Mouse (Mus musculus): ENCODE results near the gene Fam208b. TPM values are rescaled to one million over a fixed set of nuclear protein-coding genes. Genes with fewer than 3 reads are reported as not detected.

The Fam208b gene
- polyA plus RNA-seq, 1 experiment from 2014 or later = 19.5 TPM

GRCm38 (mm10) chr13:3633895-3634811, 23.2 kb upstream of the Fam208b start, which contains the start of gene Asb13:
Asb13 (plus strand) TSS chr13:3634032.
- Histone ChIP-seq H3K9me3 (replicated peaks) (no peaks in the 10 kb centered on the region), H3K9ac (peak within 1 kb of the TSS; percentile 79), H3K4me2 (peak within 1 kb of the TSS; percentile 79), H3K36me3 (ENCODE audit: poor library complexity, severe bottlenecking) (no peaks in the 10 kb centered on the region), H3K4me1 (no peaks in the 10 kb centered on the region), H3K27ac (no peak within 1 kb of the TSS), H3K4me3 (peak within 1 kb of the TSS; percentile 71), H3K27me3 (no peaks in the 10 kb centered on the region)
- WGBS = under 1% methylated on average over 47 of the region's 47 CpGs
- peak; percentile 95 for ATAC-seq

GRCm38 (mm10) chr13:3633131-3633530, 22.2 kb upstream of the Fam208b start:
- H3K27ac ChIP-seq = no peak overlapping the region
- no peak overlapping the region for H3K9ac ChIP-seq
- H3K4me3 ChIP-seq = no peak overlapping the region
- H3K27me3 ChIP-seq = no peaks in the 10 kb centered on the region
- H3K36me3 ChIP-seq (ENCODE audit: poor library complexity, severe bottlenecking) = no peaks in the 10 kb centered on the region
- H3K4me1 ChIP-seq = no peaks in the 10 kb centered on the region
- H3K9me3 ChIP-seq (replicated peaks) = no peaks in the 10 kb centered on the region
- ATAC-seq = no peak
- H3K4me2 ChIP-seq = peak overlapping the region; percentile 79; the same call in 1 of the 2 replicates
- WGBS = 44% methylated on average over 6 of the region's 6 CpGs

- Histone ChIP-seq H3K36me3 (ENCODE audit: poor library complexity, severe bottlenecking) (no peaks in the 10 kb centered on the region), H3K4me2 (no peak overlapping the region), H3K9me3 (replicated peaks) (no peaks in the 10 kb centered on the region), H3K9ac (no peak overlapping the region), H3K27ac (no peak overlapping the region), H3K4me1 (no peaks in the 10 kb centered on the region), H3K27me3 (no peaks in the 10 kb centered on the region), H3K4me3 (no peak overlapping the region)
- WGBS = 89% methylated on average over 9 of the region's 9 CpGs
- ATAC-seq = no peak
Measured at GRCm38 (mm10) chr13:3632551-3632950, 21.6 kb upstream of the Fam208b start.

GRCm38 (mm10) chr13:3628102-3628501, 17.2 kb upstream of the Fam208b start:
- H3K4me2 ChIP-seq = no peak overlapping the region
- no peaks in the 10 kb centered on the region for H3K4me1 ChIP-seq
- 42% methylated on average over 3 of the region's 3 CpGs for WGBS
- no peaks in the 10 kb centered on the region for H3K9me3 ChIP-seq (replicated peaks)
- ATAC-seq = no peak
- no peak overlapping the region for H3K4me3 ChIP-seq
- no peak overlapping the region for H3K27ac ChIP-seq
- no peak overlapping the region for H3K9ac ChIP-seq
- H3K27me3 ChIP-seq = no peaks in the 10 kb centered on the region
- no peaks in the 10 kb centered on the region for H3K36me3 ChIP-seq (ENCODE audit: poor library complexity, severe bottlenecking)

- Histone ChIP-seq H3K9ac (no peak overlapping the region), H3K4me2 (no peak overlapping the region), H3K27me3 (no peaks in the 10 kb centered on the region), H3K9me3 (replicated peaks) (no peaks in the 10 kb centered on the region), H3K36me3 (ENCODE audit: poor library complexity, severe bottlenecking) (no peaks in the 10 kb centered on the region), H3K27ac (no peak overlapping the region), H3K4me3 (no peak overlapping the region), H3K4me1 (no peaks in the 10 kb centered on the region)
- no peak for ATAC-seq
- 65% methylated on average over 3 of the region's 3 CpGs for WGBS
Measured at GRCm38 (mm10) chr13:3627139-3627538, 16.2 kb upstream of the Fam208b start.

GRCm38 (mm10) chr13:3610118-3610794, 652 bp downstream of the Fam208b start:
- H3K4me3 ChIP-seq = peak overlapping the region; percentile 93
- H3K4me1 ChIP-seq = peaks cover 6% of the 10 kb centered on the region; the same call in 1 of the 2 replicates
- peak overlapping the region; percentile 88 for H3K9ac ChIP-seq
- peaks cover 3% of the 10 kb centered on the region; the same call in 1 of the 2 replicates for H3K27me3 ChIP-seq
- peak; percentile 12 for ATAC-seq
- H3K4me2 ChIP-seq = peak overlapping the region; percentile 67
- WGBS = under 1% methylated on average over 47 of the region's 50 CpGs
- no peaks in the 10 kb centered on the region; the same call in 1 of the 2 replicates for H3K9me3 ChIP-seq (replicated peaks)
- H3K27ac ChIP-seq = peak overlapping the region; percentile 92
- H3K36me3 ChIP-seq (ENCODE audit: poor library complexity, severe bottlenecking) = no peaks in the 10 kb centered on the region

- Histone ChIP-seq H3K9me3 (replicated peaks) (no peaks in the 10 kb centered on the region; the same call in 1 of the 2 replicates), H3K4me2 (peak overlapping the region; percentile 67), H3K9ac (peak overlapping the region; percentile 88), H3K36me3 (ENCODE audit: poor library complexity, severe bottlenecking) (no peaks in the 10 kb centered on the region), H3K27me3 (peaks cover 3% of the 10 kb centered on the region; the same call in 1 of the 2 replicates), H3K27ac (no peak overlapping the region; the same call in 1 of the 2 replicates), H3K4me3 (peak overlapping the region; percentile 93), H3K4me1 (peaks cover 6% of the 10 kb centered on the region; the same call in 1 of the 2 replicates)
- no peak for ATAC-seq
- 24% methylated on average over 8 of the region's 8 CpGs for WGBS
Measured at GRCm38 (mm10) chr13:3609780-3610117, 1.2 kb downstream of the Fam208b start.

- Histone ChIP-seq H3K9ac (no peak overlapping the region), H3K27me3 (no peaks in the 10 kb centered on the region), H3K4me2 (no peak overlapping the region), H3K36me3 (ENCODE audit: poor library complexity, severe bottlenecking) (peaks cover 47% of the 10 kb centered on the region), H3K9me3 (replicated peaks) (no peaks in the 10 kb centered on the region), H3K4me3 (no peak overlapping the region), H3K4me1 (no peaks in the 10 kb centered on the region), H3K27ac (no peak overlapping the region)
- no peak for ATAC-seq
- 94% methylated on average over 6 of the region's 6 CpGs for WGBS
Measured at GRCm38 (mm10) chr13:3596232-3596631, 14.7 kb downstream of the Fam208b start.

GRCm38 (mm10) chr13:3594311-3594710, 16.6 kb downstream of the Fam208b start:
- peaks cover 56% of the 10 kb centered on the region for H3K36me3 ChIP-seq (ENCODE audit: poor library complexity, severe bottlenecking)
- no peaks in the 10 kb centered on the region for H3K27me3 ChIP-seq
- no peak overlapping the region for H3K4me2 ChIP-seq
- no peak overlapping the region for H3K27ac ChIP-seq
- no peak for ATAC-seq
- WGBS = 82% methylated on average over 1 of the region's 1 CpGs
- H3K9me3 ChIP-seq (replicated peaks) = no peaks in the 10 kb centered on the region
- H3K4me1 ChIP-seq = no peaks in the 10 kb centered on the region
- H3K4me3 ChIP-seq = no peak overlapping the region
- H3K9ac ChIP-seq = no peak overlapping the region

- no peaks in the 10 kb centered on the region for H3K9me3 ChIP-seq (replicated peaks)
- WGBS = 93% methylated on average over 3 of the region's 3 CpGs
- H3K4me2 ChIP-seq = no peak overlapping the region
- peaks cover 60% of the 10 kb centered on the region for H3K36me3 ChIP-seq (ENCODE audit: poor library complexity, severe bottlenecking)
- H3K4me1 ChIP-seq = no peaks in the 10 kb centered on the region
- H3K4me3 ChIP-seq = no peak overlapping the region
- no peak for ATAC-seq
- H3K27ac ChIP-seq = no peak overlapping the region
- no peak overlapping the region for H3K9ac ChIP-seq
- no peaks in the 10 kb centered on the region for H3K27me3 ChIP-seq
Measured at GRCm38 (mm10) chr13:3590789-3591188, 20.1 kb downstream of the Fam208b start.

- H3K4me2 ChIP-seq = no peak overlapping the region
- no peak overlapping the region for H3K27ac ChIP-seq
- no peaks in the 10 kb centered on the region for H3K4me1 ChIP-seq
- no peak overlapping the region for H3K9ac ChIP-seq
- ATAC-seq = no peak
- H3K4me3 ChIP-seq = no peak overlapping the region
- no peaks in the 10 kb centered on the region for H3K9me3 ChIP-seq (replicated peaks)
- no peaks in the 10 kb centered on the region for H3K27me3 ChIP-seq
- H3K36me3 ChIP-seq (ENCODE audit: poor library complexity, severe bottlenecking) = peaks cover 70% of the 10 kb centered on the region
- 86% methylated on average over 2 of the region's 2 CpGs for WGBS
Measured at GRCm38 (mm10) chr13:3563953-3564352, 47.0 kb downstream of the Fam208b start.

- Histone ChIP-seq H3K27ac (no peak overlapping the region), H3K9me3 (replicated peaks) (no peaks in the 10 kb centered on the region), H3K4me2 (no peak overlapping the region), H3K36me3 (ENCODE audit: poor library complexity, severe bottlenecking) (peaks cover 71% of the 10 kb centered on the region), H3K9ac (no peak overlapping the region), H3K4me3 (no peak overlapping the region), H3K27me3 (no peaks in the 10 kb centered on the region), H3K4me1 (no peaks in the 10 kb centered on the region)
- no peak for ATAC-seq
- WGBS = 84% methylated on average over 1 of the region's 1 CpGs
Measured at GRCm38 (mm10) chr13:3563130-3563529, 47.8 kb downstream of the Fam208b start.

Measured in forebrain, embryonic 13.5 days (tissue).